Mouse (Mus musculus) MEL (cell line): ENCODE measurements at regions not wholly inside any gene's neighbourhood (a gene's known extent, or its start where the extent isn't known, plus 50 kb on each side); places are given as distances from the start of the nearest gene placed in this dataset.

Experiments used
- DNase-seq: peaks from one replicate; pipeline ENCODE4 v3.0.0; 2011; ENCODE audit warnings: low read depth, low spot score
- H3K27ac ChIP-seq: 2 replicates; pipeline ENCODE4 v1.5.1; 2012; ENCODE audit warnings: low read depth, mild to moderate bottlenecking, control low read depth, low read length, moderate library complexity; ENCODE audit not compliant: control insufficient read depth
- H3K27me3 ChIP-seq, 2 experiments: fragments of 150-350 bp in 1 of 2; sonication (generic) in 1 of 2; 2 replicates each; pipeline ENCODE4 v1.6.1; 2012; ENCODE audit warnings: low read length in 2 of 2, mild to moderate bottlenecking in 2 of 2, improper control_type of control experiment in 1 of 2, moderate library complexity in 1 of 2; ENCODE audit not compliant: insufficient read depth in 2 of 2, control insufficient read depth in 1 of 2
- H3K36me3 ChIP-seq, 2 experiments: 2 replicates each; pipeline ENCODE4 v1.6.1; 2012 to 2014; ENCODE audit warnings: low read length in 2 of 2, improper control_type of control experiment in 1 of 2, inconsistent platforms in 1 of 2, mild to moderate bottlenecking in 1 of 2; ENCODE audit not compliant: insufficient read depth in 2 of 2, control insufficient read depth in 1 of 2
- H3K4me1 ChIP-seq, 2 experiments: fragments of 150-350 bp in 1 of 2; sonication (generic) in 1 of 2; 2 replicates each; pipeline ENCODE4 v1.6.1; 2012; ENCODE audit warnings: low read length in 2 of 2, improper control_type of control experiment in 1 of 2, mild to moderate bottlenecking in 1 of 2; ENCODE audit not compliant: insufficient read depth in 2 of 2, control insufficient read depth in 1 of 2
- H3K4me3 ChIP-seq, 2 experiments: fragments of 150-350 bp in 1 of 2; sonication (generic) in 1 of 2; 2 replicates each; pipeline ENCODE4 v1.5.1; 2012; ENCODE audit warnings: low read depth in 2 of 2, low read length in 2 of 2, mild to moderate bottlenecking in 2 of 2, moderate library complexity in 2 of 2, control low read depth in 1 of 2, improper control_type of control experiment in 1 of 2; ENCODE audit not compliant: control insufficient read depth in 1 of 2, insufficient read depth in 1 of 2
- H3K79me2 ChIP-seq: 2 replicates; pipeline ENCODE4 v1.6.1; 2012; ENCODE audit warnings: mild to moderate bottlenecking, low read length, moderate library complexity; ENCODE audit not compliant: control insufficient read depth, poor library complexity, insufficient read depth
- H3K9ac ChIP-seq: 2 replicates; pipeline ENCODE4 v1.6.1; 2012; ENCODE audit warnings: low read depth, mild to moderate bottlenecking, control low read depth, low read length, moderate library complexity; ENCODE audit not compliant: control insufficient read depth, poor library complexity, severe bottlenecking
- H3K9me3 ChIP-seq: fragments of 150-350 bp; sonication (generic); replicated peaks from 2 replicates; pipeline ENCODE4 v1.6.1; 2012; ENCODE audit warnings: mild to moderate bottlenecking, low read length, improper control_type of control experiment, moderate library complexity; ENCODE audit not compliant: insufficient read depth
- CHD1 ChIP-seq: IDR thresholded peaks from 2 replicates; pipeline ENCODE4 v1.6.1; 2012; ENCODE audit warnings: low read depth, mild to moderate bottlenecking, inconsistent platforms, low read length, improper control_type of control experiment
- MAFK ChIP-seq: IDR thresholded peaks from 2 replicates; pipeline ENCODE4 v1.6.1; 2011; ENCODE audit warnings: low read depth, mild to moderate bottlenecking, low read length, improper control_type of control experiment, borderline replicate concordance
- MAX ChIP-seq: IDR thresholded peaks from 2 replicates; pipeline ENCODE4 v1.6.1; 2011; ENCODE audit warnings: low read length, improper control_type of control experiment
- MYC ChIP-seq: IDR thresholded peaks from 2 replicates; pipeline ENCODE4 v1.6.1; 2011; ENCODE audit warnings: low read depth, mild to moderate bottlenecking, low read length, improper control_type of control experiment, moderate library complexity
- NELFE ChIP-seq: IDR thresholded peaks from 2 replicates; pipeline ENCODE4 v1.6.1; 2011; ENCODE audit warnings: low read depth, low read length, improper control_type of control experiment
- RCOR1 ChIP-seq: IDR thresholded peaks from 2 replicates; pipeline ENCODE4 v1.6.1; 2012; ENCODE audit warnings: low read depth, mild to moderate bottlenecking, inconsistent platforms, low read length, improper control_type of control experiment
- TBP ChIP-seq: IDR thresholded peaks from 2 replicates; pipeline ENCODE4 v1.8.0; 2011; ENCODE audit warnings: low read depth, low read length, improper control_type of control experiment
- ZKSCAN1 ChIP-seq: IDR thresholded peaks from 2 replicates; pipeline ENCODE4 v1.6.1; 2012; ENCODE audit warnings: low read depth, mild to moderate bottlenecking, inconsistent platforms, low read length, improper control_type of control experiment, moderate library complexity

- TF ChIP-seq MAX, result no peak
- no peak for TF ChIP-seq NELFE
- TF ChIP-seq RCOR1, result no peak
- no peak for TF ChIP-seq MAFK
- no peak for TF ChIP-seq TBP
Observed at GRCm38 (mm10) chr10:106413181-106413580, 57.0 kb upstream of the Ppfia2 start (continued).

GRCm38 (mm10) chr10:106414990-106415389 is 55.1 kb upstream of the Ppfia2 start:
- Histone ChIP-seq H3K36me3 (no peaks in the 10 kb centered on the region), H3K27me3 (no peaks in the 10 kb centered on the region), H3K4me1 (no peaks in the 10 kb centered on the region), H3K9ac (no peak overlapping the region), H3K27ac (no peak overlapping the region), H3K79me2 (no peaks in the 10 kb centered on the region), H3K4me3 (no peak overlapping the region), H3K9me3 (no peaks in the 10 kb centered on the region)
- TF ChIP-seq NELFE (no peak), ZKSCAN1 (no peak), MYC (no peak)
- no peak for DNase-seq

- no peak overlapping the region for H3K9ac ChIP-seq
- H3K4me3 ChIP-seq, result no peak overlapping the region
- H3K27me3 ChIP-seq, result no peaks in the 10 kb centered on the region
- no peaks in the 10 kb centered on the region for H3K4me1 ChIP-seq
- TF ChIP-seq ZKSCAN1, result no peak
- no peak for TF ChIP-seq CHD1
- TF ChIP-seq, all 39 proteins: peak for 0
- no peak overlapping the region for H3K27ac ChIP-seq
- H3K36me3 ChIP-seq, result no peaks in the 10 kb centered on the region
- DNase-seq, result no peak
- H3K9me3 ChIP-seq, result no peaks in the 10 kb centered on the region
- no peaks in the 10 kb centered on the region for H3K79me2 ChIP-seq
Observed at GRCm38 (mm10) chr10:106417156-106417555, 53.0 kb upstream of the Ppfia2 start.
